Mouse (Mus musculus) adrenal gland, postnatal 14 days (tissue): ENCODE data around the gene Tfe3. TPM values are rescaled to one million over a fixed set of nuclear protein-coding genes. Genes with fewer than 3 reads are reported as not detected.
"Not testable (repeated sequence)": the region's sequence is repeated elsewhere in the genome, so short reads cannot be mapped to it uniquely, and the experiment has no call there.

Source experiments
- DNase-seq: peaks from one replicate; pipeline ENCODE4 v3.0.0; 2021; ENCODE audit warnings: mixed read lengths
- long read RNA-seq, 2 experiments: library from polyadenylated mRNA; stranded (forward); transcript quantifications; one replicate each; pipeline ENCODE4 v2.0.0; 2021
- total RNA-seq: library from RNA; stranded (reverse); gene quantifications from 2 replicates; pipeline ENCODE4 v1.2.3, GENCODE M21; 2021

The Tfe3 gene
- total RNA-seq: 41.0 and 45.4 TPM in 2 replicates
- long read RNA-seq, experiment 1, transcript Tfe3-201 (10 exons, 3,277 nt): major isoform, 7 of 36 reads
- long read RNA-seq, experiment 1, partial matches to known transcripts: 23 of 36 reads
- long read RNA-seq, experiment 1, other reads (novel, unspliced or antisense): 4 of 36 reads
- long read RNA-seq, experiment 2, transcript Tfe3-201 (10 exons, 3,277 nt): major isoform, 5 of 30 reads
- long read RNA-seq, experiment 2, partial matches to known transcripts: 21 of 30 reads
- long read RNA-seq, experiment 2, other reads (novel, unspliced or antisense): 1 of 30 reads

DNA sequence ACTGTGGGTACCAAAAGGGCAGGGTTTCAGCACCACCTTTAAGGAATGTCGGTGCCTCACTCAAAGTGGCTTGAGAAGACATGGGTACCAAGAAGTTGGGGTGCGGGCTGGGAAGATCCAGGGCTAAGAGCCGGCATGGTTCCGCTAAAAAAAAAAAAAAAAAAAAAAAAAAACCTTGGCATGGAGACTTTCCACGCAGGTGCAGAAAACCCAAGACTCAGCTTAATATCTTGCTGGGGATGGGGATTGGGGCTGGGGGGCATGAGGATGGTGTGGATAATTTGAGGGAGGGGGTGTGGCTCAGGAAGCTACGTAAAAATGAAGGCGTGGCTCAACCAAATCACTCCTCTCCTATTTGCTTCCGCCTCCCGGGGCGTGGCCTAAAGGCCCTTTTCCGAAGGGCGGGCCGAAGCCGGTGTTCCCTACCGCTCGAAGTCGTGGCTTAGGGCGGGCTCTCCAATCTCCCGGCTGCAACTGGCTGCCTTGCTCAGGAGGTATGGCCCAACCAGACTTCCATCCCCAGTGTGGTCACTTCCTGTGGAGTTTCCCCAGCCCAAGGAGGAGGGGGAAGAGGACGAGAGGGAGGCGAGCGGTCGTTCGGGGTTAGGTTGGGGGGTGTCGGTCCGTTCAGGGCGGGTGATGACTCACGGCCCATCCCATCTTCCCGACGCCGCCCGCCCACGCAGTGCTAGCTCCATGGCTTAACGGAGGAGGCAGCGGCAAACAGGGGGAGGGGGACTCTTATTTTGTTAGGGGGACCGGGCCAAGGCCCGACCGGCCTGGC lies at the start of gene Tfe3:
TSS of gene Tfe3 (plus strand) at position 424 of the 784 bp plus-strand sequence.
- peak; percentile 94 for DNase-seq

DNA sequence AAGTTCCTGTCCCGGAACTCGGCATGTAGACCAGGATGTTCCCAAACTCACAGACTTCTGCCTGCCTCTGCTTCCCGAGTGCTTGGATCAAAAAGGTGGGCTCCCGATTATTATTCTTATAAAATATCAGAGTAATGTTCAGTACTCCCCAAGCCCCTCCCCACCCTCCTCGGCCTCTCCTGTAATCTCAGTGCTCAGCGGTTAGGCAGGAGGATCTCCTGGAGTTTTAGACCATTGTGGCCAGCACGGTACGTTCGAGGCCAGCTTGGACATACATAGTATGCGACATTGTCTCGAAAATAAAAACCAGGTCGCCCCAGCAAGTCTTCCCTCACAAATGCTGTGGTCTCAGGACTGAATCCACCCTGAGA lies 48.6 kb upstream of the Tfe3 start:
- DNase-seq: not testable (repeated sequence)

DNA sequence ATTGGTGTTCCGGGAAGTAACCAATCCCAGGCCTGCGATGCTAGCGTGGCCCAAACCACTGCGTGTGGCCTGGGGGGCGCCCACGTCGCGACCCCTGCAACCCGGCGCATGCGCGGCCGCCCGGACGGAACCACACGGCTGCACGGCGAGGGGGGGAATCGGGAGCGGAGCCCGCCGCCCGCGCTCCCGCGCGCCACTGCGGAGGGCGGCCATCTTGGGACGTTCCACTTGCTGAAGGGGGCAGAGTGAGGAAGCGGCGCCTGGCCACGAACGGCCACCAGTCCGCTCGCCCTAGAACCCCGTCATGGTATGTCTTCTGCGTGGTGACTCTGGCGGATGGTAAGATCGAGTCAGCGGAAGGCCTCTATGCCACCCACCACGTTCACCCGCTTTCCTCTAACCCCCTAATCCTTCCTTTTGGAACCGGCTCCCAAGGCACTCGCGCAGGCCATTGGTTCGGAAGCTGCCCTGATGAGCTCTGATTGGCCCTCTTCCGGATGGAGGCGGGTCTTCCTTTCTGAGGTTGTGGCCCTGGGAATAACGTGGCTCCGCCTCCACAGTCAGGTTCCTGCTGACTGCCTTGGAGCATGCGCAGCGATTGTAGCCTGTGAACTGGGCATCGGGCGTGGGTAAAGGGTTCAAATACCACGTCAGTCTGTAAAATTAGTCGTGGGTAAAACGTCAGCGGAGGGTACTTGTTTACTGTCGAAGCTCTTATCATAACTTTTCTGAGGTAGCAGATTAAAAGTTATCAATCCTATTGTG lies 48.0 kb upstream of the Tfe3 start, which contains the start of gene Wdr45:
TSS of gene Wdr45 (plus strand) at position 199 of the 765 bp plus-strand sequence.
- peak; percentile 93 for DNase-seq

- DNase-seq: not testable (repeated sequence)
Measured at GRCm38 (mm10) chrX:7716058-7716457, 46.3 kb upstream of the Tfe3 start.

DNA sequence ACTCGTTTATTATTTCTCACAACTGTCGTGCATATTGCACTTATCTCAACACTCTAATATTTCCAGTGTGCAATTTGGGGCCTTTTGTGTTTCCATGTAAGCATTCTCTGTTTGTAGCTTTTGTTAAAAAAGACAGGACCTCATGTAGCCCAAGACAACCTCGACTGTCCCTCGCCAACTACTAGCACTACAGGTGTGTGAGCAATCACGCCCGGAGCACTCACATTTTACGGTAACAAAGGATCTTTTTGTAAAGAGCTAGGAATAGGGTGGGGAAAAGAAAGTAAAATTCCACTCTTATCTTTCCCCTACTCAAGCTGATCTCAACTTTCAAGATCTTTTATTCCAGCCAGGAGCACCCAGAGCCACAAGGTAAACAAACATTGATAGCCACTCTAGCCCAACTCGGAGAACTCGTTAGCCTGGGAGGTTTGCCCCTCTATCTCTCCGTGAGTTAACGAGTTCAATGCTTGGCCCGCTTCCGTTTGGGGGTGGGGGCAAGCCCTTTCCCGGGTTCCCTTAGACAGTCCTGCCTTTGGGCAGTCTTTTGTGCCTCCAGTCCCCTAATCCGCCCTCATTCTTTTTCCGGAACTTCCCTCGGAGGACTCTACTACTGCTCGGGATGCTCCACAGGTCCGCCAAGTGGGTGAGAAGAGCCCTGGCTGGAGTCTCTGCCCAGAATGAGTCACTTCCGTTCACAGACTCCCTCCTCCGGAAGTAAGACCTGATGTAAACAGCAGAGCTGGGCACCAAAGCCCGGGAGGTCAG lies 40.7 kb upstream of the Tfe3 start, which contains the start of gene Gm45208:
TSS of gene Gm45208 (plus strand) at position 732 of the 768 bp plus-strand sequence.
- peak; percentile 78 for DNase-seq

DNA sequence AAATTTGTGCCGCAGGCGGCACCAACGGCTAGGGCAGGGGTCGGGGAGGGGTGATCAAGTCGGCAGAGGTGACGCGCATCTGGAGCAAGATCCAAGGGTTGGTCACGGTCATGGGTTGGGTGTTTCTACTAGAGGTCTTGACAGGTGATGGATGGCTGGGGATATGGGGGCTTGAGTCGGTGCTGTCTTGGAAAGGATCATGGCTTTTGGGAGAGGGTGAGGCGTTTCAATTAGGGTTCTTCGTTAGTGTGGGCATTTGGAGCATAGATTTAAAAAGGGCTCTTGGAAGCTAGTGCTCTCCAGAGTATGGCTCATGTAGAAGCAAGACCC lies 40.1 kb upstream of the Tfe3 start:
- no peak for DNase-seq

GRCm38 (mm10) chrX:7722691-7723090 lies 39.7 kb upstream of the Tfe3 start:
- DNase-seq: no peak

- no peak for DNase-seq
Measured at GRCm38 (mm10) chrX:7724135-7724534, 38.2 kb upstream of the Tfe3 start.

- DNase-seq: no peak
Measured at GRCm38 (mm10) chrX:7725841-7726240, 36.5 kb upstream of the Tfe3 start.

- DNase-seq: peak; percentile 61
Measured at GRCm38 (mm10) chrX:7727176-7727575, 35.2 kb upstream of the Tfe3 start.

DNA sequence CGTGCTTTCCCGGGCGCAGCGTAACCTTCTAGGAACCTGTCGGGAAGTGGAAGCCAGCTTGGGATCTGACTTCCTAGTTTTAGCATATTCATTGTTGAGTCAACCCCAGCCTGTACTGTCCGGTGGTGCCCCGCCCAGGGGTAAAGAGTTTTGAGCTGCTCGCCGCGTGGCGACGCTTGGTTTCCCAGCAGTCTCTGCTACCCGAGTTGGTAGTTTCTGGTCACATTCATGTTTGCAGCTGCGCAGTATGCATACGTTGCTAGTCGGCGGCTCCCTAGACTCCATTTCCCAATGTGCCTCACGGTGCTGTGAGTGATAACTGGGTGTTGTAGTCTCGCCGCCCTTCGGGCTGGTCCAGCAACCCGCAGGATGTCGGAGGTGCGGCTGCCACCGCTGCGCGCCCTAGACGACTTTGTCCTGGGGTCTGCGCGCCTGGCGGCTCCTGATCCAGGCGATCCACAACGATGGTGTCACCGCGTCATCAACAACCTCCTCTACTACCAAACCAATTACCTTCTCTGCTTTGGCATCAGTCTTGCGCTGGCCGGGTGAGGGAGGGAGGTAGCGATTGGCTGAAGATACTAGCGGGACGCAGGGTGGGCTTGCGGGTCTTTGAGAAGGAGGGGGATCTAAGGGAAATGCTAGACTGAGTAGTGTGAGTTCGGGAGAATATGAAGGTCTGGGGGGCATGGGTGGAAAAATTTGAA lies 34.0 kb upstream of the Tfe3 start, which contains the start of gene Praf2:
TSS of gene Praf2 (plus strand) at position 225 of the 707 bp plus-strand sequence.
- DNase-seq: peak; percentile 81

DNA sequence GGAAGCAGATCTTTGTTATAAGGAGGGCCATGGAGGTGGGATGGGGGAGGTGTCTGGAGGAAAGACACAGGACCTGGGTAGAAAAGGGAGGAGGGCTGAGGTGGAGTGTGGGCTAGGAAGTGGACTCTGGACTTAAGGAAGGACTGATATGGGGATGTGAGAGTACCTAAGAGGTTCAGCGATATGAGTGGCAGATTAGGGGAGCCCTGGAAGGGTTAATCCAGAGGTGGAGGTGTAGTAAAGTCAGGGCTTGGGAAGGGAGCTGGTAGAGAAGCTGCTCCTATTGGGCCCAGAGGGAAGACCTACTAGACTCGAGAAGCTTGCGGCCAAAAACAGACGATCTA lies 33.5 kb upstream of the Tfe3 start:
- no peak for DNase-seq

- peak; percentile 87 for DNase-seq
Measured at GRCm38 (mm10) chrX:7733571-7734156, 28.7 kb upstream of the Tfe3 start.

GRCm38 (mm10) chrX:7739336-7740081 lies 22.9 kb upstream of the Tfe3 start:
- DNase-seq: no peak

GRCm38 (mm10) chrX:7740082-7740819 lies 22.1 kb upstream of the Tfe3 start:
- DNase-seq: no peak

DNA sequence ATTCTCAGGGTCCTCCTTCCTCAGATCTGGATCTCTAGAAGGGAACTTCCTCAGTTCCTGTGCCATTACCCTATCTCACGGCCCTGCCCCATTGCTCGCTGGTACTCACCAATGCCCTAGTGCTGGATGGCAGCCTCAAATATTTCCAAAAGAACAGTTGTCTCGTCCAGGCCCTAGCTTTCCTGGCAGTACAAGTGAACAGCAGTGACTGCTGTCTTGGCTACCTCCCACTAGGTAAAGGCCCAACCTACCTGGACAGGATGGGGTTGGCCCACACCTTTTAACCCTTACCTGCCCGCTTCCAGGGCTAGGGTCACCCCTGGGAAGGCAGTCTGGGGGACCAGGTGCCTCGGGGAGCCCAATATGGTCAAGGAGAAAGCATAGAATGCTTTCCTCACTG lies 21.3 kb upstream of the Tfe3 start:
- DNase-seq: no peak

- no peak for DNase-seq
Measured at GRCm38 (mm10) chrX:7743470-7743869, 18.9 kb upstream of the Tfe3 start.

GRCm38 (mm10) chrX:7744940-7745339 lies 17.4 kb upstream of the Tfe3 start:
- no peak for DNase-seq

GRCm38 (mm10) chrX:7745429-7745828 lies 16.9 kb upstream of the Tfe3 start:
- no peak for DNase-seq
